Mouse (Mus musculus): ENCODE measurements at regions not wholly inside any gene's neighbourhood (a gene's known extent, or its start where the extent isn't known, plus 50 kb on each side); places are given as distances from the start of the nearest gene placed in this dataset.

DNA sequence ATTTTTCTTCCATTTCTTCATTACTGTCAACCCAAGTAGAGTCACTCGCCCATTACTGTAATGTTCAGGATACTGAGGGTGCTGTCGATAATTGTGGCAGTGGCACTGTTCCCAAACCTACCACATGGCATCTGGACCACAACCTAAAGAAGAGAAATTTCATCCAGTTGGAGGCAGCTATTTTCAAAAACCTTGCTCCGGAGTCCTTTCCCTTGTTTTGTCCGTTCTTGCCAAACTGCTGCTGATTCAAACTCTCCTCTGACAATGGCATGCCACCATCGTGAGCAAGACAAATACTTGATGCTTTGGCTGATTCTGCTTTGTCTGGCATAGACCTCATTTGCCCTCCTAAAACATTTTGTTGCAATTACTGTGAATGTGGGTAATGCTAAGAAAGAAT, 176.9 kb upstream of the Spaca1 start:
- no peak for DNase-seq

DNA sequence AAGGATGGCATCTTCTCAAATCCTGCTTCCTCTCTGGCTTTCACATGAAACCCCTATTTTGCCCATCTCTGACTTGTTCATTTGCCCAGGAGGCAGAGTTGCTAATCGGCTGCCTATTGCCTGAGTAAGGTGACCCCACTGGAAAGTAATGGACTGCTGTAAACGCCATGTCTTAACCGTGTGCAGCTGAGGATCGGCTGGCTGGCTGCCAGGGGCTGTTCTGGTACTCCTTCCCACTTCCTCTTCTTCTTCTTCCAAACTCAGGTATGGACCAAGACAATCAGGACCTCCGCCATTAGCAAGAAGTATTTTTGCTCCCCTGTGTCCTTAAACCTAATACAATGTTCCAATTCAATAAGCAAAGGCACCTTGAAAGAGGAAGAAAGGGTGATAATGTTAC, 177.6 kb upstream of the Spaca1 start:
- DNase-seq = no peak

DNA sequence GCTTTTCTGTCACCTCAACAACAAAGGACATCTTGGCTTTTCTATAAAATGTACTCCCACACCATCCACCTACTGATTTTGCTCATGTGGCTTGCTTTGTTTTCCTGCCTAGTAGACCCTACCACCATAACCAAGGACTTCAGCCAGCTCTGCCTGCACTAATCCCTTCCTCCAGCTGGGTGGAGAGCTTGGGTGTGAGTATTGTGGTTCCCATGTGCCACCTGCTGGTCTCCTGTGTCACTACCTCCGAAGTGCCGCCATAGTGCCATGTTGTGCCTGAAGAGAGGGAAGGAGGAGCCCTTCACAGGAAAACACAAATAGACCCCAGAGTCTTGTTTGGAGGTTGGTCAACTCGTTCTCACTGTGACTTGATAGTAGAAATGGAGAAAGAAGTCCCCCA, 181.3 kb upstream of the Spaca1 start:
- no peak for DNase-seq

DNA sequence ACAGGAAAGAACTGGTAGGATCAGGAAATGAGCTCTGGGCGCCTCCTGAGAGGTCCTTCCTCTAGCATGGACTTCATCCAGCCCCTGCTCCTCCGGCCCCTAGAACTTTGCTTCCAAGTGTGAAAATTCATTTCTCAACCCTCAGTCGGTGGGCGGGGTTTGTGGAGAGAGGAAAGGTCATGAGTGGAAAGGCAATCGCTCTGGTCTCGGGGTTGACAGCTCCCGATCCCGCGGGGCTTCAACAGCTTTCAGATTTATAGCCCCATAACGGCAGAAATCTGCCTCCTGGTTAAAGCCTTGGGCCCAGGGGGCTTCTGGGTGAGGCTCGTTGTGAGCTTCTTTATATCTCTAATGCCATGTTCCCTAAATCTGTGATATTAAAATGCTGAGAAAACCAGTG, 184.2 kb upstream of the Spaca1 start:
- DNase-seq = no peak

DNA sequence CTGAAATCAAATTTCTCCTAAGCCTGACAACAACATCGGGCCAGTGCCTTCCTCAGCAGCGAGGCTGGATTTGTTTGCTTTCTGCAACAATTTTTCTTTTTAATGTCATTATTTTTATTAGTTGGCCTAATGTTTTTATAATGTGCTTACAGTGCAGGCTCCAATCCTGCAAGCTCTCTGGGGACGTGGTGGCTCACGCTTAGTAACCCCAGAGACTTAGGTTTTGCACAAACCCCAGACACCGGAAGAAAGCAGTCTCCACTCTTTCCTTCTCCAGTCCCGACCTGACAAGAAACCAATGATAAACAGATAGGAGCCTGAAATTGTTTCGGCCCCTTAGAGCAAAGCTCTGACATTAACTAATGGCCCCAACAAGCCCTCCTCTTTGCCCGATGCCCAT, 184.7 kb upstream of the Spaca1 start:
- no peak for DNase-seq

DNA sequence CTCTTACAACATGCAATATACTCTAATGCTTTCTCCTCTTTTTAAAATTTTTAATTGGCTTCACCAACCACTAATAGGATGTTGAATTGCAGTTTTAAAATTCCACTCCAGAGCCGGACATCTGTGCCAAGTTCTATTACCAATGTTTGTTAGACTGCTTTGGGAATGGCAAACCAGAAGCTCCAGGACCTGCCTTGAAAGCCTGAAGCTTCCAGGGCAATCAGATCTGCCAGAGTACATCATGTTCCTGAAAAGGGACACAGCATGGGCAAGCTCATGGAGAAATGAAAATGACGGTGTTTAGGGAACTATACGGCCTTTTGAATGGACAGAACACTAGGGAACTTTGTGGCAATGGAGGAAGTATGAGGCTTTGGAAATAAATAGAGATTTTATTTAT, 187.8 kb upstream of the Spaca1 start:
- DNase-seq = no peak

DNA sequence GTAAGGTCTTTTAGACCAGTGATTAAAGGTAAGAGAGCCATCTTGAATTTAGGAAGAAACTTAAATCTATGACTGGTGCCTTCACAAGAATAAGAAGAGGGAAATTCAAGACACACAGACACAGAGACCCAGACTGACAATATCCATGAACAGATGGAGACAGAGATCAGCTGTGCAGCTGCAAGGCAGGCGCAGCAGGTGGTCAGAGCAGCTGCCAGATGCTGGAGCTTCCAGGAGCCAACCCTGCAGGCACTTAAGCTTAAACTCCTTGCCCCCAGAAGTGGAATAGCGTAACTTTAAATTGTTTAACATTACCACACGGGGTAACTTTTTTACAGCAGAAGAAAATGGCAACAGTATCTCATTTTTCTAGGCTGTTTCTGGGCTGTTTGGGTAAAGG, 189.6 kb upstream of the Spaca1 start:
- no peak for DNase-seq

- DNase-seq = no peak
Observed at GRCm38 (mm10) chr4:34241060-34241571, 191.1 kb upstream of the Spaca1 start.

GRCm38 (mm10) chr4:34241673-34242072, 191.7 kb upstream of the Spaca1 start:
- no peak for DNase-seq

- DNase-seq = no peak
Observed at GRCm38 (mm10) chr4:34259444-34259843, 209.5 kb upstream of the Spaca1 start.

- DNase-seq = no peak
Observed at GRCm38 (mm10) chr4:34260468-34260867, 210.5 kb upstream of the Spaca1 start.

- DNase-seq = no peak
Observed at GRCm38 (mm10) chr4:34261809-34262208, 211.8 kb upstream of the Spaca1 start.

DNA sequence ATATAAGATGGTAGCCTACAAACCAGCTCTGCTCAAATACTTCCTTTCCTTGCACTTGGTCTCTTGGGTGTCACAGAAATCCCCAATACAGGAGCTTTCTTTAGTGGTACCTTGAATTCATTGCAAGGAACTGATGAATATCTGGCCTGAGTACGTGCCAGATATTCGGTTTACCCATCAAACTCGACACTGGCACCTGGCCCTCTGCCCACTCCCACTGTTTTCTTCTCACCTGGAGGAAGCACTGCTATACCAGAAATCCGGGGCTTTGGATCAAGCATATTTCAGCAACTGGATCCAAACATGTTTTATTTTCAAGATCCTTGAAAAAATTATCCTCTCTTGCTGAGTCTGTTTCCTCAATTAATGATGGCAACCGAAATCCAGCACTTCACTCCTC, 214.4 kb upstream of the Spaca1 start:
- no peak for DNase-seq

DNA sequence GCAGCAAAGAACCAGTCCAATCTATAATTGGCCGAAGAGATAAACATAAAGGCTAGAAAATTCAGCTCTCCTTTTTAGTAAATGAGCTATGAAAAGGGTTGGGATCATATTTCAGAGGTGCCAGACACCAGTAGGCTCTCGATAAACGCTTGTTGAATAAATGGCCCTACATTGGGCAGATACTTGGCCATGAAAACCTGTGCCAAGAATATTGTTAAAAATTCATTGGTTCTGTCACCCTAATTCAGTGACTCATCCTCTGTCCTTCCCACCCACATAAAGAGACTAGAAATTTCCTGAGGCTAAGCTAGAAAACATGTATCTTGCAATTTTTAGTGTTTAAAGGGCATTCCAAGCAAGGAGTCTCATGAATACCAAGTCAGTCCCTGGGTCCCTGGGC, 224.3 kb upstream of the Spaca1 start:
- DNase-seq = no peak

DNA sequence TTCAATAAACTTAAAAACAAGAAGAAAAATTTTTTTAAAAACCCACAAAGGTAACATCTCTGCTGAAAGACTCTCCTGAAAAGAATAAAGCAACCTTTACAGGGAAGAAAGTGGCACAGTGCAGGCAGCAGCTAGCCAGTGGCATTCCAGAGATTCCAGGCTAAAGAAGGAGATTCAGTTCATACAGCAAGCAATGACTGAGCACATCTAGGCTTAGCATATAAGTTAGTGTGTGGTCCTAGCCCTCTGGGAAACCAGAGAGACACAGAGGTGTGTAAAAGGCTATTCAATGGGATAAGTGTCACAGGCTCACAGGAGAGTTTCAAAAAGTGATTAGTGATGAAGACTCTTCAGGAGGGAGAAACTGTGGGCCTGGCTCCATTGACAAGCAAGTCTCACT, 225.4 kb upstream of the Spaca1 start:
- no peak for DNase-seq

DNA sequence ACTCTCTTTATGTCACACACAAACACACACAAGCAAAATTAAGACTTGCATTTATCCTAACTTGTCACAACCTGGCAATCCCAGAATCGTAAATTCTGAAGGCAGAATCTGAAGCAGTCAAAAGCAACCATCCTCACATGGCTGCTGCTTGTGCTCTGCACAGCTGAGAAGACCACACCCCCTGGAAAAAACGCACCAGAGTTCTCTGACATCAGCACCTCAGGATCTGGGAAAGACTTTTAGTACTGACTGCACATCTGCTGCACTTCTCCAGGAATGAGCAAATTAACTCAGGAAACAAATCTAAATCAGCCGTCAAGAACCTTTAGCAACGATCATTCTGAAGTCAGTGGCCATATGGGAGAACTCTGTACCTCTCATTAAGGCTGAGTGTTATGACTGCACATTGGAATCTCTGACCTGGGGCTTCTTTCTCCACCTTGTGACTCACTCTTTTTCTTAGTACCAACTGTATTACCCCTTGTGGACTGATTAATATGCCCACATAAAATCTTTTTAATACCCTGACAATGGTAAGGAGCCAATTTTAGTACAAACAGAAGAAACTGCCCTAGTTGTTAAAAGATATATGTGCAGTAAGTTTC, 248.1 kb upstream of the Akirin2 start:
- DNase-seq = no peak

GRCm38 (mm10) chr4:34308921-34309563, 241.7 kb upstream of the Akirin2 start:
- no peak for DNase-seq

- DNase-seq = no peak
Observed at GRCm38 (mm10) chr4:34310061-34310642, 240.6 kb upstream of the Akirin2 start.

DNA sequence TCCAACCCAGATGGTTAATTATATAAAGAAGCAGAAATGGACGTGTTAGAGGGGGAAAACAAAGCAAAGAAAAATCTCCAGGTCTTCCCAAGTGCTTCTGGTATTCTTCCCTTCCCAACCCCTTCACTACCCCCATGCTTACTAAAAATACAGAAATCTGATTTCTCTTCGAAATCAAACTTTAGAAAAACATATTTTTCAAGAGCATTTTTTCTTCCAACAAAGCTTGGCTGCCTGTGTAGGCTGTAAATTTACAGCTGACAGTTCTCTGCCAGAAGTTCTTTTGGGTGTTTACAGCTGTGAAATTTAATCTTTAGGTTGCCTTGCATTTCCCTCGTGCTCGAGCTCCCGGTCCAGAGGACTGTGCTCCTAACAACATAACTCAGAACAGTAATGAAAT, 234.9 kb upstream of the Akirin2 start:
- no peak for DNase-seq

DNA sequence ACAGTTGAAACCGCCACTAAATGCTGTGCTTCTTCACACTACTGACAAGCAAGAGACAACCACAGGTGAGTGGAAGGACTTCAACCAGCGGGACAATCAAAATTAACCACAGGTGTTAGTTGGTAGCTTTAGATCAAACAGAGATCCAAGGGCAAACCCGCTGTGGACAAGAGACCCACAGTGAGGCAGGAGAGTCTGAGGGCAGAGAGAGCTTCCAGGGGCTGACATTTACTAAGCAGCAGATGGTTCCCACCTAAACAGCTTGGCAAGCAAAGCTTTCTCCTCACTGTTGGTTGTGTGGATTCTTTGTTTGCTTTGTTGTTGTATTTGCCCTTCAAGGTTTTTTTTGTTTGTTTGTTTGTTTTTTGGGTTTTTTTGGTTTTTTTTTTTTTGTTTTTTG, 227.9 kb upstream of the Akirin2 start:
- no peak for DNase-seq

DNA sequence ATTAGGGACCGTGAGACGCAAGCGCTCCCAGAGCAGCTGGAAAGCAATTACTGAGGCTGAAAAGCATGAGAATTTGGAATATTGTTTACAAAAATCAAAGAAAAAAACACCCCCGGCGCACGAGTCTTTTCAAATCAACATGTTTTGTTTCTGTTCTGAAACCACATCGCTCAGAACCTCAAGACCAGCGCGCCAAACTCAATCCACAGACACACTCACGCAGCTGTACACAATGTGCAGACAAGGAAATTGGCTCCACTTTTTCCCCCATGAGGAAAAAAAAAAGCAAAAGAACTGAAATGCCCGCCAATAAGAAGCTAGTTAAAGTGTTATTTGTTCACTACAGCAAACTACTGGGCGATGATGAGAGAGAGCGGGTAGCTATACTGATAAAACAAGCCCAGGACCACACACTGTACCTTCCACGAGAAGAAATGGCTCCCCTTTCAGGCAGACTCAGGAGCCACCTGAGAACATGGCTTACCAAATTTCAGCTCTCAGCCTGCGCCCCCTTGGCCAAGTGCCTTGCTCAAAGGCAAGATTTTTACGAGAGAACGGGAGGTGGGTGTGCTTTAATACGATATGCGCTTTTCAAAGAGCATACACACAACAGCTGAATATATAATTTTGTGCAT, 222.5 kb upstream of the Akirin2 start:
- no peak for DNase-seq

GRCm38 (mm10) chr4:34336971-34337797, 213.6 kb upstream of the Akirin2 start:
- DNase-seq = no peak

DNA sequence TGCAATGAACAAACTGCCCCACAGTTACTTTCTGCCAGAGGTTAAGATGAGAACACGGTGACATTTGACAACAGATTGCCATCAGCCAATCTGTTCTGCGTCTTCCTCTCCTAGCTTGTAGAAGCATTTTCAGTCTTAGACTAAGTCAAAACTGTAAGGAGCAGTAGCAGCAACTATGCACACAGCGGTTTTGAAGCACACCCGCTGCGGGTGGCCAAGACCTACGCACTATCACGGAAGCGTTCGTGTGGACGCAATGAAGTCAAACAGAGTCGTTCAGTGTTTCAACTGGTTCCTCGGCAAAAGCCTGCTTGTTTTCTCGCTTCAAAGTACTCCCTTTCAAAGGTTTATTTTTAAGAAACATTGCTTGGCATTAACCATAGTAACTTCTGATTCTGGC, 212.9 kb upstream of the Akirin2 start:
- DNase-seq = no peak
